Mouse (Mus musculus) intestine, postnatal 0 days (tissue): ENCODE data around the gene AC109138.7. TPM values are rescaled to one million over a fixed set of nuclear protein-coding genes. Genes with fewer than 3 reads are reported as not detected.

Experiments
- ATAC-seq: fragments of 200-750 bp; cut with Nextera tagmentation; 2 replicates; pipeline ENCODE4 v1.8.0; 2017; ENCODE audit warnings: mild to moderate bottlenecking, moderate TSS enrichment, moderate library complexity
- H3K27ac ChIP-seq: fragments of 300-500 bp; sonication (generic); 2 replicates; pipeline ENCODE4 v1.5.1; 2014; ENCODE audit warnings: mild to moderate bottlenecking, low read depth, low read length, moderate library complexity
- H3K27me3 ChIP-seq: fragments of 300-500 bp; sonication (generic); replicated peaks from 2 replicates; pipeline ENCODE4 v1.6.1; 2014; ENCODE audit warnings: low read length, mixed read lengths; ENCODE audit not compliant: control insufficient read depth, insufficient read depth
- H3K36me3 ChIP-seq: fragments of 300-500 bp; sonication (generic); 2 replicates; pipeline ENCODE4 v1.6.1; 2014; ENCODE audit warnings: mild to moderate bottlenecking, moderate library complexity; ENCODE audit not compliant: control insufficient read depth, insufficient read depth
- H3K4me1 ChIP-seq: fragments of 300-500 bp; sonication (generic); replicated peaks from 2 replicates; pipeline ENCODE4 v1.6.1; 2014; ENCODE audit warnings: antibody characterized with exemption, low read length, mixed read lengths; ENCODE audit not compliant: control insufficient read depth, insufficient read depth
- H3K4me2 ChIP-seq: fragments of 300-500 bp; sonication (generic); replicated peaks from 2 replicates; pipeline ENCODE4 v1.6.1; 2014; ENCODE audit warnings: low read depth, mild to moderate bottlenecking, moderate library complexity
- H3K4me3 ChIP-seq: fragments of 300-500 bp; sonication (generic); 2 replicates; pipeline ENCODE4 v1.5.1; 2014; ENCODE audit warnings: low read depth, low read length
- H3K9ac ChIP-seq: fragments of 300-500 bp; sonication (generic); 2 replicates; pipeline ENCODE4 v1.6.1; 2014; ENCODE audit warnings: mild to moderate bottlenecking, low read depth, low read length
- H3K9me3 ChIP-seq: fragments of 300-500 bp; sonication (generic); 2 replicates; pipeline ENCODE4 v1.6.1; 2016; ENCODE audit warnings: mixed run types; ENCODE audit not compliant: control insufficient read depth
- CTCF ChIP-seq: sonication (generic); IDR thresholded peaks from 2 replicates; pipeline ENCODE4 v1.5.1; 2016; ENCODE audit warnings: low read depth, mild to moderate bottlenecking, control low read depth, antibody characterized with exemption, moderate library complexity
- WGBS: fragments of 180-500 bp; shearing (Covaris S2); extraction: QIAGEN DNeasy Blood & Tissue Kit; methylation state at CpG from one replicate; pipeline ENCODE4 v1.1.7; 2014; 5-methylcytosine and 5-hydroxymethylcytosine counted together
- polyA plus RNA-seq: library from polyadenylated mRNA; unstranded; fragments of >200 nt; fragmentation: Nextera tagmentation; extraction: Ambion mirVana; gene quantifications from 2 replicates; pipeline ENCODE4 v1.2.1, GENCODE M21; 2015

AC109138.7 gene
- polyA plus RNA-seq, 1 experiment from 2014 or later = not detected

DNA sequence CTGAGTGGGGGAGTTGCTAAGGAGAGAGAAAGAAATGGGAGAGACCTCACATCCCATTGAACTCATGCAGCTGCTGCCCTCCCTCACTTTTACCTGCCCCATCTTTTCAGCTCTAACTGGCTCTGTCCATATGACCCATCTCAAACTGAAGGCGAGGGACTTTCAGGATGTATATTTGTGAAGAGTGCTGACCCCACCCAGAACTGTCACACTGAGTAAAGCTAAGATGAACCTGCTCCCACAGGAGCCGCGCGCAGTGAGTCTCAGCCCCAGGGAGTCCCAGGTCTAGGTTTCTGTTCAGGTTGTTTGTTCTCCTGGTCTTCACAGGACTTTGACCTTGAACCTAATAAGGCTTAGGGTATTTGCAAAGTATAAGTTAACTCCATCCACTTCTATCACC, 14.7 kb downstream of the AC109138.7 start:
- no peak for ATAC-seq
- no peaks in the 10 kb centered on the region for H3K9me3 ChIP-seq
- 0 out of 2 replicates have a peak overlapping the region, but pooled peaks have one; percentile 1 for H3K4me2 ChIP-seq
- peaks cover 7% of the 10 kb centered on the region for H3K4me1 ChIP-seq
- 38% methylated on average over 4 of the region's 4 CpGs for WGBS
- TF ChIP-seq CTCF = no peak
- no peak overlapping the region for H3K9ac ChIP-seq
- H3K4me3 ChIP-seq = no peak overlapping the region
- H3K27me3 ChIP-seq = no peaks in the 10 kb centered on the region
- H3K27ac ChIP-seq = no peak overlapping the region
- no peaks in the 10 kb centered on the region for H3K36me3 ChIP-seq

DNA sequence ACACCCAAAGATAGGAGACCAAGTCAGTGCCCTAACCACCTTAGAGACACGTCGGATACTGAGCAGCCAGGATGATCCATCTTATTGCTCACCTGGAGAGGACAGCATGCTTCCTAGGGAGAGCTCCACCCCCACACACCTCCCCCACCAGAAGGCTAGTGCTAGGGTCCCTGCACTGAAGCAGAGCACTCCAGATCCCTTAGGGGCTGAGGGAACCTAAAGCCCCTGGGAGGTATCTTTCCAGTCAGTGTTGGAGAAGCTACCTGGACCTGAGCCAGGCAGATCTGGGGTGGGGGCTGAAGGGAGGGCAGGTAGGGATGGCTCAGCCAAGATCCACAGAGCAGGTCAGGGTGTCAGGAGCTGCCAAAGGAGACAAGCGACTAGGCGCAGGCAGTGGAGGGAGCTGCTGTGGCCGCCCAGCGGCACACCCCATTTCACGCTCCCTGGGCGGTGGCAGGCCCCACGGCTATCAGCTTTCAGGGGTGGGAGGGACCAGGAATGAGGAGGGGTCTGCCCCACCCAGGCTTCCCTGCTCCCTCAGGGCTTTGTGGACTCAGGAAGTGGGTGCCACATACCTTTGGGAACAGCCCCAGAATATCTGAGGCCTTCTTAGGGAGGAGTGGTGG, 15.4 kb downstream of the AC109138.7 start:
- ATAC-seq = no peak
- Histone ChIP-seq H3K9me3 (no peaks in the 10 kb centered on the region), H3K36me3 (no peaks in the 10 kb centered on the region), H3K4me1 (peaks cover 7% of the 10 kb centered on the region), H3K4me2 (no peak overlapping the region), H3K27me3 (no peaks in the 10 kb centered on the region), H3K9ac (no peak overlapping the region), H3K27ac (no peak overlapping the region), H3K4me3 (no peak overlapping the region)
- no peak for TF ChIP-seq CTCF
- 38% methylated on average over 9 of the region's 9 CpGs for WGBS

DNA sequence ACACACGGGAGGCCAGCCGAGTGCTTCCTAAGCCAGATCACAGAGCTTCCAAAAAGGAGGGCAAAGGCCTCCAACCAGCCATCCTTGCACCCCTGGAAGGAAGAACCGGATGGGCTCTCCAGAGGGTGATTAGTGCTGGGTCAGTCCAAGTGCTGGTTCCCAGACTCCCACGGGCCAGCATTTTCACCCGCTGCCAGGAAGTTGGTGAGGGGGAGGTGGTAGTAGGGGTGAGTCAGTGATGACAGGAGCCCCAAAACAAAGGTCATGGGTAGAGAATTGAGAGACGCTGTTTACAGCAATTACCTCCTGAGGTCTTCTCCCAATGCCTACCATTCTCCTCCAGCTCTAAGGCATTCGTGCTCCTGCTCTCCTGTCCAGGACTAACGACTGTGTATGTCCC, 16.3 kb downstream of the AC109138.7 start:
- TF ChIP-seq CTCF = no peak
- H3K4me2 ChIP-seq = no peak overlapping the region
- no peaks in the 10 kb centered on the region for H3K36me3 ChIP-seq
- H3K4me3 ChIP-seq = no peak overlapping the region
- ATAC-seq = no peak
- WGBS = 62% methylated on average over 8 of the region's 8 CpGs
- no peak overlapping the region for H3K9ac ChIP-seq
- H3K27ac ChIP-seq = no peak overlapping the region
- no peaks in the 10 kb centered on the region for H3K9me3 ChIP-seq
- no peaks in the 10 kb centered on the region for H3K27me3 ChIP-seq
- peaks cover 7% of the 10 kb centered on the region for H3K4me1 ChIP-seq

DNA sequence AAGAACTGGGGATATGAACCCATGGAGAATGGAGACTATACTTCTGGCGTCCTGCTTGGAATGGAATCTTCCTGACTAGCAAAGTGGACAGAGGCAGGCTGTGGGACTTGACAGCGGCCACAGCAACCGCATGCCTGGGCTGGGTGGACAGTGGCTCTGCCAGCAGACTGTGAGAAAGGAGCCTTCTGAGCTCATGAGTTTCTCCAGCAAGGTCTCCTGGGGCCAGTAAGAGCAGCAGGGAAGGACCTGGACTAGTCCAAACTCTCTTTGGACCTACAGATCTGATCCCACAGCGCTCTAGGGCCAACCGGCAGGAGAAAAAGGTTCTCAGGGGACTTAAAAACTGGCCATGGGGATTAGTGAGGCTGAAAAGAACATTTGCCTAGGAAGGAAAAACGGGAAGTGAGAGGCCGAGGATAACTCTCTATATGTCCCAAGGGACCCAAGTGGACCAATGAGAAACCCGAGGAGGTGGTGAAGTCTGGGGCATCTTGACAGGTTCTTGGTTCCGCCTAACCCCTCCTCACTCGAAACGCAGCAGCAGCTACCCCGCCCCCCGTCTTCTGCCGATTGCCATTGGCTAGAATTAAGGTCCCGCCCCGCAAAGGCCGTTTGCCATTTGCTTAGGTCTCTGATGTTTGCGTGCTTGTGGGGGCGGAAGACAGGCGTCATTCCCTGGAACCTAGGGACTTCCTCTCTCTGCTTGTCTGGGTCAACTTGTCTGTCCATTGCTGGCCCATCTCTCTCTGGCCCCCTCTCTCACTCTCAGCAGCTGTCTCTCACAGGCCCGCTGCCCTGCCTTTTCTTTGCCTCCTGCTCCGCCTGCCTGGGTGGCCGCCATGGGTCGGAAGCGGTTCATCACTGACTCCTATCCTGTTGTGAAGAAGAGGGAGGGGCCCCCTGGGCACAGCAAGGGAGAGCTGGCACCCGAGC, 17.4 kb downstream of the AC109138.7 start, which contains the start of gene Pold4:
Gene Pold4 (plus strand): TSS at position 647 of the 933 bp plus-strand sequence.
- ATAC-seq = peak; percentile 82
- 13% methylated on average over 26 of the region's 26 CpGs for WGBS

DNA sequence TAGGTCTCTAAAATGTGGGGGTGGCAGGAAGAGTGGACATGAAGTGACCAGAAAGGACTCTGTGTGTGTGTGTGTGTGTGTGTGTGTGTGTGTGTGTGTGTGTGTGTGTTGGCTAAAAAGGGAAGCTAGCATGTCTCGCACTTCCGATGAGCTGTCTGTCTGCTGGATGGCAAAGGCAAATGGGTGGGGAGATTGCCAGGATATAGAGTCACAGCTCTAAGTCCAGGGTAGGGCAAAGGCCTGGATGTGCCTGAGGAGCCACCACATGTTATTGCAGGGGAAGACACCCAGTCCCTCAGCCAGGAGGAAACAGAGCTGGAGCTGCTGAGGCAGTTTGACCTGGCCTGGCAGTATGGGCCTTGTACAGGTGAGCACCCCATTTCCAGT, 18.0 kb downstream of the AC109138.7 start:
- ATAC-seq = peak; percentile 65
- Histone ChIP-seq H3K36me3 (no peaks in the 10 kb centered on the region), H3K4me1 (peaks cover 7% of the 10 kb centered on the region), H3K4me2 (peak overlapping the region; percentile 84), H3K9ac (peak overlapping the region; percentile 63), H3K27ac (peak overlapping the region; percentile 89), H3K4me3 (peak overlapping the region; percentile 53), H3K9me3 (no peaks in the 10 kb centered on the region), H3K27me3 (no peaks in the 10 kb centered on the region)
- WGBS = 18% methylated on average over 2 of the region's 2 CpGs
- no peak for TF ChIP-seq CTCF

More for the DNA sequence above, 17.4 kb downstream of the AC109138.7 start, which contains the start of gene Pold4:
- TF ChIP-seq CTCF = no peak
- Histone ChIP-seq H3K4me2 (peak within 1 kb of the TSS; percentile 84), H3K9ac (peak within 1 kb of the TSS; percentile 63), H3K4me3 (peak within 1 kb of the TSS; percentile 53), H3K27ac (peak within 1 kb of the TSS; percentile 89), H3K27me3 (no peaks in the 10 kb centered on the region), H3K9me3 (no peaks in the 10 kb centered on the region), H3K36me3 (no peaks in the 10 kb centered on the region), H3K4me1 (peaks cover 7% of the 10 kb centered on the region)

DNA sequence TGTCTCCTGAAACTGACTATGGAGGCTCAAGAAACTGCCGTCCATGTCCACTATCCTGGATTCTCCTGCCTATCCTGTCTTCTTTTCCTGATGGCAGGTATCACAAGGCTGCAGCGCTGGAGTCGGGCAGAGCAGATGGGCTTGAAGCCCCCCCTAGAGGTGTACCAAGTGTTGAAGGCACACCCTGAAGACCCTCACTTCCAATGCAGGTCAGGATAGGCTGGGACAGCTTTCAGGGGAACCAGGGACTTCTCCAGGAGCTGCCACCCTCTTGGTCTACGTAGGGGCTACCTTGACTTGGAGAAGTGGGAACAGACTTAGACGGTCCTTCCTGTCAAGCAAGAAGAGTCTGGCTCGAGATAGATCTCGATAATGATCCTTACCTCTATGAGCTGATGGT, 18.5 kb downstream of the AC109138.7 start:
- no peak for TF ChIP-seq CTCF
- Histone ChIP-seq H3K9ac (peak overlapping the region; percentile 63; the same call in 1 of the 2 replicates), H3K4me1 (peaks cover 7% of the 10 kb centered on the region), H3K4me3 (no peak overlapping the region), H3K9me3 (no peaks in the 10 kb centered on the region), H3K4me2 (peak overlapping the region; percentile 84), H3K27ac (peak overlapping the region; percentile 89; the same call in 1 of the 2 replicates), H3K36me3 (no peaks in the 10 kb centered on the region), H3K27me3 (no peaks in the 10 kb centered on the region)
- 82% methylated on average over 7 of the region's 7 CpGs for WGBS
- ATAC-seq = no peak
